Mouse (Mus musculus): Measurements from ENCODE around the gene Zfp281. TPM values are rescaled to one million over a fixed set of nuclear protein-coding genes. Genes with fewer than 3 reads are reported as not detected.

Gene Zfp281
- polyA plus RNA-seq, 1 experiment from 2014 or later, result 19.5 TPM

- ATAC-seq (ENCODE audit: low FRiP score, low TSS enrichment), result no peak
- no peaks in the 10 kb centered on the region for H3K36me3 ChIP-seq (ENCODE audit: insufficient read depth, low read length)
- H3K4me3 ChIP-seq (ENCODE audit: low read length), result no peak overlapping the region
- no peaks in the 10 kb centered on the region for H3K4me1 ChIP-seq (ENCODE audit: insufficient read depth, low read length)
- no peak overlapping the region for H3K9ac ChIP-seq (replicated peaks; ENCODE audit: low read length)
- no peak overlapping the region for H3K27ac ChIP-seq (ENCODE audit: low read length)
- no peaks in the 10 kb centered on the region for H3K27me3 ChIP-seq (ENCODE audit: insufficient read depth, low read length)
- H3K9me3 ChIP-seq (ENCODE audit: low read length), result no peaks in the 10 kb centered on the region
- no peak overlapping the region for H3K4me2 ChIP-seq (replicated peaks; ENCODE audit: low read depth, low read length)
- 79% methylated on average over 11 of the region's 11 CpGs for WGBS
Measured at GRCm38 (mm10) chr1:136608339-136609261, 16.1 kb upstream of the Zfp281 start.

- Histone ChIP-seq H3K9me3 (ENCODE audit: low read length) (no peaks in the 10 kb centered on the region), H3K4me1 (ENCODE audit: insufficient read depth, low read length) (no peaks in the 10 kb centered on the region), H3K27me3 (ENCODE audit: insufficient read depth, low read length) (no peaks in the 10 kb centered on the region), H3K4me2 (replicated peaks; ENCODE audit: low read depth, low read length) (no peak overlapping the region), H3K4me3 (ENCODE audit: low read length) (no peak overlapping the region), H3K36me3 (ENCODE audit: insufficient read depth, low read length) (no peaks in the 10 kb centered on the region), H3K27ac (ENCODE audit: low read length) (no peak overlapping the region), H3K9ac (replicated peaks; ENCODE audit: low read length) (no peak overlapping the region)
- ATAC-seq (ENCODE audit: low FRiP score, low TSS enrichment), result no peak
- 83% methylated on average over 9 of the region's 9 CpGs for WGBS
Measured at GRCm38 (mm10) chr1:136611803-136612202, 12.9 kb upstream of the Zfp281 start.

GRCm38 (mm10) chr1:136613300-136613751 lies 11.4 kb upstream of the Zfp281 start:
- no peak overlapping the region for H3K9ac ChIP-seq (replicated peaks; ENCODE audit: low read length)
- WGBS, result 67% methylated on average over 6 of the region's 6 CpGs
- ATAC-seq (ENCODE audit: low FRiP score, low TSS enrichment), result no peak
- H3K27me3 ChIP-seq (ENCODE audit: insufficient read depth, low read length), result no peaks in the 10 kb centered on the region
- no peaks in the 10 kb centered on the region for H3K36me3 ChIP-seq (ENCODE audit: insufficient read depth, low read length)
- H3K9me3 ChIP-seq (ENCODE audit: low read length), result no peaks in the 10 kb centered on the region
- no peak overlapping the region for H3K4me2 ChIP-seq (replicated peaks; ENCODE audit: low read depth, low read length)
- no peak overlapping the region for H3K4me3 ChIP-seq (ENCODE audit: low read length)
- 0 out of 2 replicates have a peak, but pooled peaks cover 7% of the 10 kb centered on the region for H3K4me1 ChIP-seq (ENCODE audit: insufficient read depth, low read length)
- no peak overlapping the region for H3K27ac ChIP-seq (ENCODE audit: low read length)

- Histone ChIP-seq H3K4me1 (ENCODE audit: insufficient read depth, low read length) (0 out of 2 replicates have a peak, but pooled peaks cover 7% of the 10 kb centered on the region), H3K9me3 (ENCODE audit: low read length) (no peaks in the 10 kb centered on the region), H3K27me3 (ENCODE audit: insufficient read depth, low read length) (no peaks in the 10 kb centered on the region), H3K4me3 (ENCODE audit: low read length) (no peak overlapping the region), H3K9ac (replicated peaks; ENCODE audit: low read length) (no peak overlapping the region), H3K27ac (ENCODE audit: low read length) (no peak overlapping the region), H3K36me3 (ENCODE audit: insufficient read depth, low read length) (no peaks in the 10 kb centered on the region), H3K4me2 (replicated peaks; ENCODE audit: low read depth, low read length) (no peak overlapping the region)
- WGBS, result 78% methylated on average over 11 of the region's 11 CpGs
- ATAC-seq (ENCODE audit: low FRiP score, low TSS enrichment), result no peak
Measured at GRCm38 (mm10) chr1:136614748-136615440, 9.8 kb upstream of the Zfp281 start.

GRCm38 (mm10) chr1:136617163-136617788 lies 7.4 kb upstream of the Zfp281 start:
- Histone ChIP-seq H3K9me3 (ENCODE audit: low read length) (no peaks in the 10 kb centered on the region), H3K4me1 (ENCODE audit: insufficient read depth, low read length) (0 out of 2 replicates have a peak, but pooled peaks cover 7% of the 10 kb centered on the region), H3K27ac (ENCODE audit: low read length) (no peak overlapping the region), H3K4me3 (ENCODE audit: low read length) (no peak overlapping the region), H3K4me2 (replicated peaks; ENCODE audit: low read depth, low read length) (no peak overlapping the region), H3K36me3 (ENCODE audit: insufficient read depth, low read length) (no peaks in the 10 kb centered on the region), H3K9ac (replicated peaks; ENCODE audit: low read length) (no peak overlapping the region), H3K27me3 (ENCODE audit: insufficient read depth, low read length) (no peaks in the 10 kb centered on the region)
- no peak for ATAC-seq (ENCODE audit: low FRiP score, low TSS enrichment)
- WGBS, result 38% methylated on average over 7 of the region's 7 CpGs

GRCm38 (mm10) chr1:136618570-136618969 lies 6.1 kb upstream of the Zfp281 start:
- no peak for ATAC-seq (ENCODE audit: low FRiP score, low TSS enrichment)
- no peaks in the 10 kb centered on the region for H3K9me3 ChIP-seq (ENCODE audit: low read length)
- H3K9ac ChIP-seq (replicated peaks; ENCODE audit: low read length), result no peak overlapping the region
- no peaks in the 10 kb centered on the region for H3K27me3 ChIP-seq (ENCODE audit: insufficient read depth, low read length)
- no peak overlapping the region for H3K4me2 ChIP-seq (replicated peaks; ENCODE audit: low read depth, low read length)
- H3K27ac ChIP-seq (ENCODE audit: low read length), result no peak overlapping the region
- H3K36me3 ChIP-seq (ENCODE audit: insufficient read depth, low read length), result no peaks in the 10 kb centered on the region
- 0 out of 2 replicates have a peak, but pooled peaks cover 7% of the 10 kb centered on the region for H3K4me1 ChIP-seq (ENCODE audit: insufficient read depth, low read length)
- no peak overlapping the region for H3K4me3 ChIP-seq (ENCODE audit: low read length)
- 95% methylated on average over 1 of the region's 1 CpGs for WGBS

DNA sequence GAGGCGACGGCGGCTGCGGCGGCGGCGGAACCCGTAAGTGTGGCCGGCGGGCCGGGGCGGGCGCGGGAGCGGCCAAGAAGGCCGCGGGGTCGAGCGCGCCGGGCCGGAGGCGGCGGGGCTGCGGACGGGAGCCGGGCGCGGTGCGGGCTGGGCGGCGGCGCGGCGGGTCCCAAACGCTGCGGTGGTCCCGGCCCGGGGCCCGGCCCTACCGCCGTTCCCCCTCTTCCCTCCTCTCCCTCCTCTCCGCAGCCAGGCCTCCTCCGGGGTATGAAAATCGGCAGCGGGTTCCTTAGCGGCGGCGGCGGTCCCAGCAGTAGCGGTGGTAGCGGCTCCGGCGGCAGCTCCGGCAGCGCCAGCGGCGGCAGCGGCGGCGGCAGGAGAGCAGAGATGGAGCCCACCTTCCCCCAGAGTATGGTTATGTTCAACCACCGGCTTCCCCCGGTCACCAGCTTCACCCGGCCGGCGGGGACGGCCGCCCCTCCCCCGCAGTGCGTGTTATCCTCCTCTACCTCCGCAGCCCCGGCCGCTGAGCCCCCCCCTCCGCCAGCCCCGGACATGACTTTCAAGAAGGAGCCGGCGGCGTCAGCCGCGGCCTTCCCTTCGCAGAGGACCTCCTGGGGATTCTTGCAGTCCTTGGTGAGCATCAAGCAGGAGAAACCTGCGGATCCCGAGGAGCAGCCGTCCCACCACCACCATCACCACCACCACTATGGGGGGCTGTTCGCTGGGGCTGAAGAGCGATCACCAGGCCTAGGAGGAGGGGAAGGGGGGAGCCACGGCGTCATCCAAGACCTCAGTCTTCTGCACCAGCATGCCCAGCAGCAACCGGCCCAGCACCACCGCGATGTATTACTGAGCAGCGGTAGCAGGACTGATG lies 556 bp downstream of the Zfp281 start:
- WGBS, result 2% methylated on average over 31 of the region's 92 CpGs
- H3K27ac ChIP-seq (ENCODE audit: low read length), result peak overlapping the region; percentile 88
- peak overlapping the region; percentile 92 for H3K4me3 ChIP-seq (ENCODE audit: low read length)
- peaks cover 31% of the 10 kb centered on the region for H3K4me1 ChIP-seq (ENCODE audit: insufficient read depth, low read length)
- peak overlapping the region; percentile 91 for H3K4me2 ChIP-seq (replicated peaks; ENCODE audit: low read depth, low read length)
- H3K27me3 ChIP-seq (ENCODE audit: insufficient read depth, low read length), result no peaks in the 10 kb centered on the region
- H3K9ac ChIP-seq (replicated peaks; ENCODE audit: low read length), result peak overlapping the region; percentile 97
- ATAC-seq (ENCODE audit: low FRiP score, low TSS enrichment), result peak; percentile 73
- H3K9me3 ChIP-seq (ENCODE audit: low read length), result no peaks in the 10 kb centered on the region
- H3K36me3 ChIP-seq (ENCODE audit: insufficient read depth, low read length), result peaks cover 17% of the 10 kb centered on the region

DNA sequence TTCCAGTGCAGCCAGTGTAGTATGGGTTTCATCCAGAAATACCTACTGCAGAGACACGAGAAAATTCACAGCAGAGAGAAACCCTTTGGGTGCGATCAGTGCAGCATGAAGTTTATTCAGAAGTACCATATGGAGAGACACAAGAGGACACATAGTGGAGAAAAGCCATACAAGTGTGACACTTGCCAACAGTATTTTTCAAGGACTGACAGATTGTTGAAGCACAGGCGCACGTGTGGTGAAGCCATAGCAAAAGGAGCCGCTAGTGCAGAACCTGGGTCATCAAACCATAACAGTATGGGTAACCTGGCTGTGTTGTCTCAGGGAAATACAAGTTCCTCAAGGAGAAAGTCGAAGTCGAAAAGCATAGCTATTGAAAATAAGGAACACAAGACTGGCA lies 1.4 kb downstream of the Zfp281 start:
- WGBS, result 73% methylated on average over 7 of the region's 7 CpGs

DNA sequence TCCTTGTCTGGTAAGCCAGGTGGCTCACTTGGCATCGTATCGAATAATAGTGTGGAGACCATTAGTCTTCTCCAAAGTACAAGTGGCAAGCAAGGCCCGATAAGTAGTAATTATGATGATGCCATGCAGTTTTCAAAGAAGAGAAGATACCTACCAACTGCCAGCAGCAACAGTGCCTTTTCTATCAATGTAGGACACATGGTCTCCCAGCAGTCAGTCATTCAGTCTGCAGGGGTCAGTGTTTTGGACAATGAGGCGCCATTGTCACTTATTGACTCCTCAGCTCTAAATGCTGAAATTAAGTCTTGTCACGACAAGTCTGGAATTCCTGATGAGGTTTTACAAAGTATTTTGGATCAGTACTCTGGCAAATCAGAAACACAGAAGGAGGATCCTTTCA lies 2.1 kb downstream of the Zfp281 start:
- Histone ChIP-seq H3K4me3 (ENCODE audit: low read length) (no peak overlapping the region), H3K9me3 (ENCODE audit: low read length) (no peaks in the 10 kb centered on the region), H3K36me3 (ENCODE audit: insufficient read depth, low read length) (peaks cover 17% of the 10 kb centered on the region), H3K4me2 (replicated peaks; ENCODE audit: low read depth, low read length) (no peak overlapping the region), H3K27ac (ENCODE audit: low read length) (no peak overlapping the region), H3K27me3 (ENCODE audit: insufficient read depth, low read length) (no peaks in the 10 kb centered on the region), H3K4me1 (ENCODE audit: insufficient read depth, low read length) (peaks cover 31% of the 10 kb centered on the region), H3K9ac (replicated peaks; ENCODE audit: low read length) (no peak overlapping the region)
- no peak for ATAC-seq (ENCODE audit: low FRiP score, low TSS enrichment)
- 94% methylated on average over 5 of the region's 5 CpGs for WGBS

More for the DNA sequence above, 1.4 kb downstream of the Zfp281 start:
- Histone ChIP-seq H3K9ac (replicated peaks; ENCODE audit: low read length) (peak overlapping the region; percentile 97), H3K4me3 (ENCODE audit: low read length) (peak overlapping the region; percentile 92), H3K4me1 (ENCODE audit: insufficient read depth, low read length) (peaks cover 31% of the 10 kb centered on the region), H3K9me3 (ENCODE audit: low read length) (no peaks in the 10 kb centered on the region), H3K27ac (ENCODE audit: low read length) (no peak overlapping the region), H3K36me3 (ENCODE audit: insufficient read depth, low read length) (peaks cover 17% of the 10 kb centered on the region), H3K4me2 (replicated peaks; ENCODE audit: low read depth, low read length) (peak overlapping the region; percentile 91), H3K27me3 (ENCODE audit: insufficient read depth, low read length) (no peaks in the 10 kb centered on the region)
- ATAC-seq (ENCODE audit: low FRiP score, low TSS enrichment), result no peak

Measured in kidney, embryonic 16.5 days (tissue).